Mouse (Mus musculus) thymus, adult 2 months (tissue): ENCODE results near the gene Polr3b.

Experiments
- CTCF ChIP-seq: fragments of 200-500 bp; IDR thresholded peaks from 2 replicates; pipeline ENCODE4 v1.5.1; 2012; ENCODE audit warnings: mild to moderate bottlenecking, control low read depth, low read length, moderate library complexity, borderline replicate concordance; ENCODE audit not compliant: control insufficient read depth, poor library complexity, insufficient read depth; ENCODE audit errors: extremely low read depth
- POLR2A ChIP-seq: fragments of 200-500 bp; IDR thresholded peaks from 2 replicates; pipeline ENCODE4 v1.6.1; 2012; ENCODE audit warnings: mild to moderate bottlenecking, low read length, control low read depth, moderate library complexity; ENCODE audit not compliant: control insufficient read depth, poor library complexity, insufficient read depth; ENCODE audit errors: extremely low read depth

GRCm38 (mm10) chr10:84707752-84708530 is 85.8 kb downstream of the Polr3b start:
- TF ChIP-seq POLR2A: no peak
- TF ChIP-seq CTCF: no peak
